Mouse (Mus musculus) hindbrain, embryonic 14.5 days (tissue): Measurements from ENCODE around the gene Socs7. TPM values are rescaled to one million over a fixed set of nuclear protein-coding genes. Genes with fewer than 3 reads are reported as not detected.

Source experiments
- ATAC-seq: fragments of 200-750 bp; cut with Nextera tagmentation; 2 replicates; pipeline ENCODE4 v1.8.0; 2017; ENCODE audit warnings: moderate number of reproducible peaks, mild to moderate bottlenecking, moderate TSS enrichment, moderate library complexity; ENCODE audit not compliant: low FRiP score
- DNase-seq: peaks from one replicate; pipeline ENCODE4 v3.0.0-alpha.2; 2015; ENCODE audit warnings: low spot score
- H3K27ac ChIP-seq: fragments of 300-500 bp; sonication (generic); 2 replicates; pipeline ENCODE4 v1.5.1; 2014; ENCODE audit warnings: mild to moderate bottlenecking, moderate library complexity
- H3K27me3 ChIP-seq: fragments of 300-500 bp; sonication (generic); 2 replicates; pipeline ENCODE4 v1.6.1; 2014; ENCODE audit warnings: mild to moderate bottlenecking, low read length, mixed read lengths; ENCODE audit not compliant: control insufficient read depth, insufficient read depth
- H3K36me3 ChIP-seq: fragments of 300-500 bp; sonication (generic); replicated peaks from 2 replicates; pipeline ENCODE4 v1.6.1; 2014; ENCODE audit not compliant: control insufficient read depth, insufficient read depth
- H3K4me1 ChIP-seq: fragments of 300-500 bp; sonication (generic); replicated peaks from 2 replicates; pipeline ENCODE4 v1.6.1; 2014; ENCODE audit warnings: antibody characterized with exemption, low read length, mixed read lengths; ENCODE audit not compliant: control insufficient read depth, insufficient read depth
- H3K4me2 ChIP-seq: fragments of 300-500 bp; sonication (generic); replicated peaks from 2 replicates; pipeline ENCODE4 v1.6.1; 2014; ENCODE audit warnings: mild to moderate bottlenecking, moderate library complexity
- H3K4me3 ChIP-seq: fragments of 300-500 bp; sonication (generic); replicated peaks from 2 replicates; pipeline ENCODE4 v1.5.1; 2014; ENCODE audit warnings: mild to moderate bottlenecking, low read length
- H3K9ac ChIP-seq: fragments of 300-500 bp; sonication (generic); 2 replicates; pipeline ENCODE4 v1.6.1; 2014
- H3K9me3 ChIP-seq: fragments of 300-500 bp; sonication (generic); 2 replicates; pipeline ENCODE4 v1.6.1; 2016; ENCODE audit warnings: low read length; ENCODE audit not compliant: control insufficient read depth
- WGBS: fragments of 180-500 bp; shearing (Covaris S2); extraction: QIAGEN DNeasy Blood & Tissue Kit; methylation state at CpG from one replicate; pipeline ENCODE4 v1.1.7; 2014; 5-methylcytosine and 5-hydroxymethylcytosine counted together
- polyA plus RNA-seq: library from polyadenylated mRNA; unstranded; fragments of >200 nt; fragmentation: Nextera tagmentation; extraction: Ambion mirVana; gene quantifications from 2 replicates; pipeline ENCODE4 v1.2.1, GENCODE M21; 2014

Socs7 gene
- polyA plus RNA-seq, 1 experiment from 2014 or later, result 6.7 TPM

DNA sequence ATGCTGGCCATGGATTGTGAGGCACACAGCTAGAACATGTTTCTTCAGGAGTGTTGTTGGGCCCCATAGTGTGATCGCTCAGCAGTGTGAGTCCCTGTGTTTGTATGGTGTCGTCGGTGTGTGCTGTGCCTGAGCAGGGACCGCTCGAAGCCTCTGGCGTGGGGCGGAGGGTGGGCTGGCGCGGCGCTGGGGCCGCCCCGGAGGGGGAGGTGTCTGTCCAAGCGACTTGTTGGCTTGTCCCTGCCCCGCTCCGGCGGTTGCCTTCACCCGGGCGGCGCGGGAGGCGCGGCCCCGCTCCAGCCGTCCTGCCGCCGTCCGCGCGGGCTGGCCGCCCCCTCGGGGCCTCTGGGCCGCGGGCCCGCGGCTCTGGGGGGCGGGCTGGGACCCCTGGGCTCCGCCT is 77.6 kb downstream of the Socs7 start:
- Histone ChIP-seq H3K9me3 (no peaks in the 10 kb centered on the region), H3K4me3 (peak overlapping the region; percentile 33), H3K27me3 (peaks cover 37% of the 10 kb centered on the region), H3K9ac (peak overlapping the region; percentile 47), H3K27ac (no peak overlapping the region), H3K36me3 (peaks cover 10% of the 10 kb centered on the region; the same call in 1 of the 2 replicates), H3K4me1 (peaks cover 20% of the 10 kb centered on the region), H3K4me2 (peak overlapping the region; percentile 50)
- 1% methylated on average over 36 of the region's 37 CpGs for WGBS
- DNase-seq (no peak), ATAC-seq (no peak)

GRCm38 (mm10) chr11:97440441-97440881 is 78.1 kb downstream of the Socs7 start:
- H3K9ac ChIP-seq, result peak overlapping the region; percentile 47
- no peaks in the 10 kb centered on the region for H3K9me3 ChIP-seq
- H3K27me3 ChIP-seq, result peaks cover 37% of the 10 kb centered on the region
- H3K4me3 ChIP-seq, result peak overlapping the region; percentile 33
- no peak for ATAC-seq
- H3K4me1 ChIP-seq, result peaks cover 15% of the 10 kb centered on the region; the same call in 1 of the 2 replicates
- peak overlapping the region; percentile 50 for H3K4me2 ChIP-seq
- DNase-seq, result no peak
- peaks cover 16% of the 10 kb centered on the region; the same call in 1 of the 2 replicates for H3K36me3 ChIP-seq
- H3K27ac ChIP-seq, result no peak overlapping the region
- 4% methylated on average over 31 of the region's 34 CpGs for WGBS

GRCm38 (mm10) chr11:97441036-97441657 is 78.8 kb downstream of the Socs7 start:
- peaks cover 14% of the 10 kb centered on the region; the same call in 1 of the 2 replicates for H3K4me1 ChIP-seq
- peak overlapping the region; percentile 33 for H3K4me3 ChIP-seq
- peaks cover 37% of the 10 kb centered on the region for H3K27me3 ChIP-seq
- H3K9me3 ChIP-seq, result no peaks in the 10 kb centered on the region
- H3K9ac ChIP-seq, result 0 out of 2 replicates have a peak overlapping the region, but pooled peaks have one; percentile 47
- peak overlapping the region; percentile 50 for H3K4me2 ChIP-seq
- no peak overlapping the region for H3K27ac ChIP-seq
- H3K36me3 ChIP-seq, result peaks cover 22% of the 10 kb centered on the region; the same call in 1 of the 2 replicates
- 42% methylated on average over 15 of the region's 15 CpGs for WGBS
- DNase-seq (no peak), ATAC-seq (no peak)

DNA sequence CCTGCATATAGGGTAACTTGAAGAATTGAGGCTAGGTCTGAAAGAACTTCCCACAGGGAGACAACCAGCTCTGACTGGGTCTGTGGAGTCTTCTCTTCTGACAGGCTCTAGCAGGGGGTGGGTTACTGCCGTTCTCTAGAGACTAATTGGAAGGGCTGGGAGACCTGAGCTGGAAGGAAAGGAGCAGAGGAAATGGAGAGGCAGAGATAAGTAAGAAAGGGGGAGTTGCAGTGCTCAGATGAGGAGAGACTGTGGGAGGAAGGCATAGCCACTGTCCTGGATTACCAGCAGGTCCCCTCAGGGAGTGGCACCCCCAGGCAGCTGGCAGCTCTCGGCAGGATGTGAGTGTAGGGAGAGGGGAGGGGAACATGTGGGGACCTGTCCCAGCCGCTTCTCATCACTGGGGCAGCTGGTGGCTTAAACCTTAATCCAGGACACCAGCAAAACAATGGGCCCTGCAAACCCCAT is 79.3 kb downstream of the Socs7 start:
- 0 out of 2 replicates have a peak overlapping the region, but pooled peaks have one; percentile 50 for H3K4me2 ChIP-seq
- no peak overlapping the region for H3K27ac ChIP-seq
- peaks cover 22% of the 10 kb centered on the region; the same call in 1 of the 2 replicates for H3K36me3 ChIP-seq
- no peak for ATAC-seq
- WGBS, result 14% methylated on average over 3 of the region's 3 CpGs
- no peaks in the 10 kb centered on the region for H3K9me3 ChIP-seq
- no peak overlapping the region for H3K4me3 ChIP-seq
- peaks cover 37% of the 10 kb centered on the region for H3K27me3 ChIP-seq
- no peak overlapping the region for H3K9ac ChIP-seq
- H3K4me1 ChIP-seq, result peaks cover 14% of the 10 kb centered on the region; the same call in 1 of the 2 replicates
- no peak for DNase-seq

DNA sequence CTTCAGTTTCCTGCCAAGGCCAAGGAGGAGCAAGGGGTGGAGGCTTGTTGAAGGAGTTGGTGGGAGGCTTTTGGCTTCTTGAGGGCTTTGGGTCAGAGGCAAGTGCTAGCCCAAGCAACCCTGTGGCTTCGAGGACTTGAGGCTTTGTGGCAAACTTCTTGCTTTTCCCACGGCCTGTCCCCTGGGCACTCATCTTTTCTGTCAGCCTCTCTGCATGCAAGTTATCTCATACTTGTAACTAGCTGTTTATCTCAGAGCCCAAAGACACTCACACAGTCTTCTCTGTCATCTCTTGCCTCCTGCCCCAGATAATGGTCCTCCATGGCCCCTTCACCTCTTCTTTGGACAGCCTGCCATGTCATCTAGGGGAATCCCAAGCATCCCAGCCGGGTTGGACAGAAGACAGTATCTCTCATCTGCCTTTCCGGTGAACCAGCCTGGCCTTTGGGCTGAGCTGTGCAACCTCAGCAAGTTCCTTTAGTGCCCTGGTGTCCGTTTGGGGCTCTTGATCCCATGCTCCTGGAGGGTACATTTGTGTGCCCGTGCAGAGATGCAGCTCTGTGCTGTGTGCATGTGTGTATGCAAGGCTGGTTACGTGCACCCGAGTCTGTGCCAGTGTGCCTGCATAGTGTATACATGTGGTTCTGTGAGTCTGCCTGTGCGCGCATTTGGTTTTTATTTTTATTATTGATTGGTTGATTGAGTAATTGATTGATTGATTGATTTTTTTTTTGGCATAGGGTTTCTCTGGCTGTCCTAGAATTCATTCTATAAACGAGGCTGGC is 80.7 kb downstream of the Socs7 start:
- no peak for ATAC-seq
- 86% methylated on average over 11 of the region's 11 CpGs for WGBS
- no peak overlapping the region for H3K4me3 ChIP-seq

GRCm38 (mm10) chr11:97445596-97445995 is 83.2 kb downstream of the Socs7 start:
- no peak for DNase-seq
- peaks cover 13% of the 10 kb centered on the region for H3K27me3 ChIP-seq
- H3K36me3 ChIP-seq, result peaks cover 26% of the 10 kb centered on the region; the same call in 1 of the 2 replicates
- H3K4me2 ChIP-seq, result no peak overlapping the region
- no peaks in the 10 kb centered on the region for H3K9me3 ChIP-seq
- H3K4me1 ChIP-seq, result peaks cover 20% of the 10 kb centered on the region
- H3K27ac ChIP-seq, result no peak overlapping the region
- no peak overlapping the region for H3K9ac ChIP-seq
- no peak for ATAC-seq
- 70% methylated on average over 6 of the region's 6 CpGs for WGBS
- no peak overlapping the region for H3K4me3 ChIP-seq

More for the DNA sequence above, 80.7 kb downstream of the Socs7 start:
- no peak for DNase-seq
- no peak overlapping the region for H3K4me2 ChIP-seq
- peaks cover 36% of the 10 kb centered on the region for H3K27me3 ChIP-seq
- no peaks in the 10 kb centered on the region for H3K9me3 ChIP-seq
- peaks cover 23% of the 10 kb centered on the region; the same call in 1 of the 2 replicates for H3K36me3 ChIP-seq
- no peak overlapping the region for H3K27ac ChIP-seq
- H3K9ac ChIP-seq, result no peak overlapping the region
- peaks cover 14% of the 10 kb centered on the region; the same call in 1 of the 2 replicates for H3K4me1 ChIP-seq

DNA sequence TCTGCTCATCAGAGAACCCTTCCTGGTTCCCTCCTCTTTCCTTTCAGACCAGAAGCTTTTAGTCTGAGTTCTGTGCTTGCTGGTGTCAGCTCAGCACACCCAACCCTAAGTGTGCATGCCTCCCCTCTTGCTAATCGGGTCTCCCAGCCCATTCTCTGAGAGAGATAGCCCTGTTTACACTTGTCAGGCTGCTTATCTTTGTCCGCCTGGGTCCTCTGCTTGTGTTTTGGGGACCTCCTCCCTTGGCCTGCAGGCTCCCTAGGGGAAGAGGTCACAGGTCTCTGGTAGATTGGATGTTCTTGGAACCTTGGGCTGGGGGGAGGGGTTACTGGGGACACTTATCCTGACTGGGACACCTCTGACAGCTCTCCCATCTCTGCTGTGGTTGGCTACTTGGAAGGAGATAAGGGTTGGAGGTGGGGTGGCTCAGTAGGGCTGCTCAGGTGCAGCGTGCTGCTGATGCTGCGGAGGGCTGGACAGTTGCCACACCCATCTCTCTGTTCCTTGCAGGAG is 83.7 kb downstream of the Socs7 start:
- Histone ChIP-seq H3K9me3 (no peaks in the 10 kb centered on the region), H3K4me2 (no peak overlapping the region), H3K9ac (no peak overlapping the region), H3K4me1 (peaks cover 23% of the 10 kb centered on the region), H3K27ac (no peak overlapping the region), H3K36me3 (peaks cover 26% of the 10 kb centered on the region; the same call in 1 of the 2 replicates), H3K27me3 (peaks cover 9% of the 10 kb centered on the region), H3K4me3 (no peak overlapping the region)
- 61% methylated on average over 4 of the region's 4 CpGs for WGBS
- DNase-seq (no peak), ATAC-seq (no peak)

GRCm38 (mm10) chr11:97447979-97448378 is 85.6 kb downstream of the Socs7 start:
- Histone ChIP-seq H3K4me3 (no peak overlapping the region), H3K27me3 (no peaks in the 10 kb centered on the region), H3K9ac (no peak overlapping the region), H3K9me3 (no peaks in the 10 kb centered on the region), H3K27ac (no peak overlapping the region), H3K4me1 (peaks cover 34% of the 10 kb centered on the region), H3K36me3 (peaks cover 41% of the 10 kb centered on the region), H3K4me2 (no peak overlapping the region)
- DNase-seq (no peak), ATAC-seq (no peak)
- 84% methylated on average over 7 of the region's 7 CpGs for WGBS
